Mouse (Mus musculus) midbrain, embryonic 11.5 days (tissue): Measurements from ENCODE around the gene Fkbp1b. TPM values are rescaled to one million over a fixed set of nuclear protein-coding genes. Genes with fewer than 3 reads are reported as not detected.
"Not testable (repeated sequence)": the region's sequence is repeated elsewhere in the genome, so short reads cannot be mapped to it uniquely, and the experiment has no call there.

Source experiments
- ATAC-seq: fragments of 200-750 bp; cut with Nextera tagmentation; 2 replicates; pipeline ENCODE4 v1.8.0; 2017; ENCODE audit warnings: moderate TSS enrichment, moderate library complexity; ENCODE audit not compliant: low FRiP score
- DNase-seq: peaks from one replicate; pipeline ENCODE4 v3.0.0; 2015; ENCODE audit warnings: low spot score; ENCODE audit errors: missing footprints
- H3K27ac ChIP-seq: fragments of 300-500 bp; sonication (generic); 2 replicates; pipeline ENCODE4 v1.5.1; 2014; ENCODE audit warnings: low read depth, low read length
- H3K27me3 ChIP-seq: fragments of 300-500 bp; sonication (generic); 2 replicates; pipeline ENCODE4 v1.6.1; 2014; ENCODE audit warnings: mild to moderate bottlenecking, low read length, moderate library complexity, mixed read lengths; ENCODE audit not compliant: control insufficient read depth, insufficient read depth
- H3K36me3 ChIP-seq: fragments of 300-500 bp; sonication (generic); 2 replicates; pipeline ENCODE4 v1.6.1; 2014; ENCODE audit warnings: mild to moderate bottlenecking, low read length, moderate library complexity, mixed read lengths; ENCODE audit not compliant: control insufficient read depth, insufficient read depth
- H3K4me1 ChIP-seq: fragments of 300-500 bp; sonication (generic); 2 replicates; pipeline ENCODE4 v1.6.1; 2014; ENCODE audit warnings: low read length; ENCODE audit not compliant: control insufficient read depth, insufficient read depth
- H3K4me2 ChIP-seq: fragments of 300-500 bp; sonication (generic); 2 replicates; pipeline ENCODE4 v1.6.1; 2014; ENCODE audit warnings: mild to moderate bottlenecking, moderate library complexity
- H3K4me3 ChIP-seq: fragments of 300-500 bp; sonication (generic); 2 replicates; pipeline ENCODE4 v1.5.1; 2014; ENCODE audit warnings: low read depth, low read length
- H3K9ac ChIP-seq: fragments of 300-500 bp; sonication (generic); 2 replicates; pipeline ENCODE4 v1.6.1; 2014; ENCODE audit warnings: low read length
- H3K9me3 ChIP-seq: fragments of 300-500 bp; sonication (generic); 2 replicates; pipeline ENCODE4 v1.6.1; 2016; ENCODE audit warnings: low read length; ENCODE audit not compliant: control insufficient read depth
- WGBS: fragments of 180-500 bp; shearing (Covaris S2); extraction: QIAGEN DNeasy Blood & Tissue Kit; methylation state at CpG from one replicate; pipeline ENCODE4 v1.1.7; 2014; 5-methylcytosine and 5-hydroxymethylcytosine counted together
- polyA plus RNA-seq: library from polyadenylated mRNA; unstranded; fragments of >200 nt; fragmentation: Nextera tagmentation; extraction: Ambion mirVana; gene quantifications from 2 replicates; pipeline ENCODE4 v1.2.1, GENCODE M21; 2014

Gene Fkbp1b
- 6.3 and 9.0 TPM in 2 replicates for polyA plus RNA-seq

DNA sequence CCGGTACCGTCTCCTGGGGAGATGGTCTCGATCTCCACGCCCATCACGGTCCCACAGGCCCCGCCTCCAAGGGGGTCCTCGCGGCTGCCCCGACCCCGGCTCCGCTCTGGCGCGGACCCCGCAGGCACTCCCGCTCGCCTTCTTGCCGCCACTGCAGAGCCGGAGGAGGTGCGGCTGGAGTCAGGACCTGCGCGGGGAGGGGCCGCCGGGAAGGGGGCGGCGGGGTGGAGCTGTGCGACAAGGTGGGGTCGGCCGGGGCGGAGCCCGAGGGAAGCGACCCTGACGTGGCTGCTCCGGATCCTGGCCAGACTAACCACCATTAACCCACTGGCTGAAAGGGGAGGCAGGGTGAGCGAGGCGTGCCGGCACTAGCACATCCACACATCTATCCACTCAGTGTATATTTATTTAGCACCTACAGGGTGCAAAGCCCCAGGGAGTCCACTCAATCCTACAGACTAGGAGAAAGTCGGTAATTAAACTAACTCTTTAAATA is at the start of gene Fkbp1b:
TSS of gene Fkbp1b (minus strand) at position 200 of the 496 bp plus-strand sequence.
- H3K27me3 ChIP-seq: peaks cover 13% of the 10 kb centered on the region
- peaks cover 11% of the 10 kb centered on the region for H3K4me1 ChIP-seq
- H3K36me3 ChIP-seq: no peaks in the 10 kb centered on the region
- DNase-seq (peak; percentile 94), ATAC-seq (peak; percentile 69)
- H3K4me2 ChIP-seq: peak within 1 kb of the TSS; percentile 93
- no peak within 1 kb of the TSS for H3K27ac ChIP-seq
- H3K4me3 ChIP-seq: peak within 1 kb of the TSS; percentile 69
- H3K9me3 ChIP-seq: no peaks in the 10 kb centered on the region
- H3K9ac ChIP-seq: peak within 1 kb of the TSS; percentile 78
- WGBS: under 1% methylated on average over 35 of the region's 37 CpGs

DNA sequence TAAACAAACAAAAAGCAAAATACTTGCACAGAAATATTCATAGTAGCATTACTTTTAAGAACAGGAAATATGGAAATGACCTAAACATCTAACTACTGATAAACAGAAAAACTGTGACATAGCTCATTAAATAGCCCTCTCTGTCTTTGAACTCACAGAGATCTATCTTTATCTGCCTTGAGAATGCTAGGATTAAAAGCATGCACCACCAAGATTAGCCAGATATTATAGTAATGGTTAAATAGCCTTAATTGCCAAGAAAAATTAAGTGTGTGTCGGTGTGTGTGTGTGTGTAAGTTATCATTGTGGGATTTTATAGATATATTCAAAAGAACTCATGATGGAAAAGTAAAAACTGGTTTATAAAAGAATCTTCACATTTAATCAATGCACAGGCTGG is 48.5 kb upstream of the Fkbp1b start:
- no peaks in the 10 kb centered on the region for H3K27me3 ChIP-seq
- H3K4me3 ChIP-seq: no peak overlapping the region
- H3K4me1 ChIP-seq: no peaks in the 10 kb centered on the region
- H3K36me3 ChIP-seq: no peaks in the 10 kb centered on the region
- WGBS: 96% methylated on average over 1 of the region's 1 CpGs
- ATAC-seq (no peak), DNase-seq (no peak)
- H3K27ac ChIP-seq: no peak overlapping the region
- no peak overlapping the region for H3K9ac ChIP-seq
- H3K4me2 ChIP-seq: no peak overlapping the region
- no peaks in the 10 kb centered on the region for H3K9me3 ChIP-seq

DNA sequence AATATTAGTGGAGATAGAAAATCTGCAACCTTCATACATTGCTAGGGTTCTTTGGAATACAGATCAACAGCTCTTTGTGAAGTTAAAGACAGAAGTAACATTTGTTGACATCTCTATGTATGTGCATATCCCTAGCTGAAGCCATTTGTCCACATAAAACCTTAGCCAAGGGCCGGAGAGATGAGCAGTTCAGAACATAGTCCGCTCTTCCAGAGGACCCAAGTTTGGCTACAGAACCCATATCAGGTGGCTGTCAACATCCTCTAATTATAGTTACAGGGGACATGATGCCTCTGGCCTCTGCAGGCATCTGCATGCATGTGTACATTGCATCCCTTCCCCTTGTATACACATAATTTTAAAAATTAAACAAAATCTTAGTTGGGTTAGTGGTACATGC is 47.9 kb upstream of the Fkbp1b start:
- DNase-seq (peak; percentile 53), ATAC-seq (no peak)
- Histone ChIP-seq H3K9me3 (no peaks in the 10 kb centered on the region), H3K9ac (no peak overlapping the region), H3K4me1 (no peaks in the 10 kb centered on the region), H3K4me3 (no peak overlapping the region), H3K4me2 (no peak overlapping the region), H3K27ac (no peak overlapping the region), H3K27me3 (no peaks in the 10 kb centered on the region), H3K36me3 (no peaks in the 10 kb centered on the region)
- 92% methylated on average over 2 of the region's 2 CpGs for WGBS

DNA sequence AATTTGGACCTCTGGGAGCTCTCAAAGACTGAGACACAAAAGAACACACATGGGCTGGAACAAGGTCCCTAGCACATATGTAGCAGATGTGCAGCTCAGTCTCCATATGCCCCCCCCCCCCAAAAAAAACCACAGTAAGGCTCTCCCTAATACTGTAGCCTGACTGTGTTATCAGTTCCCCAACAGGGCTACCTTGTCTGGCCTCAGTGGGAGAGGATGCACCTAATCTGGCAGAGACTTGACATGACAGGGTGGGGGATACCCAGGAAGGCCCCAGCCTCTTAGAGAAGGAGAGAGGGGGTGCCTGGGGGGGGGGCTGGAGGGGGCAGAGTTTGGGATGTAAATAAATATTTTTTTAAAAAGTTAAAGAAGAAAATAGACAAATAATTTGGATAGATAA is 47.3 kb upstream of the Fkbp1b start:
- Histone ChIP-seq H3K9me3 (no peaks in the 10 kb centered on the region), H3K4me3 (no peak overlapping the region), H3K4me1 (no peaks in the 10 kb centered on the region), H3K9ac (no peak overlapping the region), H3K36me3 (no peaks in the 10 kb centered on the region), H3K27me3 (no peaks in the 10 kb centered on the region), H3K4me2 (no peak overlapping the region), H3K27ac (no peak overlapping the region)
- no peak for DNase-seq
- ATAC-seq: no peak

DNA sequence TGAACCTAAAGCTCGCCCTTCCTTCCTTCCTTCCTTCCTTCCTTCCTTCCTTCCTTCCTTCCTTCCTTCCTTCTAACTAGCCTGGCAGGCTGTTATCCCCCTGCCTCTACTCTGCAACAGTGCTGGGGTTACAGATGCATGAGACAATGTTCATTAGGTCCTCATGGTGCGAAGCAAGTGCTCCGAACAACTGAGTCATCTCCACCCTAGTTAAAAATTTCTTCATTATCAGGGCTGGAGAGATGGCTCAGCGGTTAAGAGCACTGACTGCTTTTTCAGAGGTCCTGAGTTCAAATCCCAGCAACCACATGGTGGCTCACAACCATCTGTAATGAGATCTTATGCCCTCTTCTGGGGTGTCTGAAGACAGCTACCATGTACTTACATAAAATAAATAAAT is 45.2 kb upstream of the Fkbp1b start:
- not testable (repeated sequence) for H3K9me3 ChIP-seq, H3K9ac ChIP-seq, ATAC-seq, H3K4me3 ChIP-seq, H3K36me3 ChIP-seq, DNase-seq, H3K27me3 ChIP-seq, H3K4me1 ChIP-seq, H3K27ac ChIP-seq, H3K4me2 ChIP-seq
- WGBS: 95% methylated on average over 4 of the region's 4 CpGs

DNA sequence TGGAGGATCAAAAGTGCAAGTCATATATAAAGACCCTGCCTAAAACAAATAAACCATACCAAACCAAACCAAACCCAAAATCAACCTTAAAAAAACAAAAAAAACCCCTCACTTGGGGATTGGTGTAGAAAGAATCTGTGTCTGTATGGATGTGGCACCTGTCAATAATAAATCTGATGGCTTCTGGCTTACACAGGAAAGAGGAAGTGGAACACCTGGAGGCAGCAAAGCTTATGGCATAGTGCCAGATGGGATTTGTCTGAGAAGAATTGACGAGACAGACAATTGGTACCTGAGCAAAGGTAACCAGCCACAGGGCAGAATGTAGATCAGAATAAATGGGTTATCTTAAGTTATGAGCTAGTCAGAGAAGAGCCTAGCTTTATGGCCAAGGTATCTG is 43.7 kb upstream of the Fkbp1b start:
- Histone ChIP-seq H3K9ac (no peak overlapping the region), H3K4me1 (no peaks in the 10 kb centered on the region), H3K4me3 (no peak overlapping the region), H3K36me3 (no peaks in the 10 kb centered on the region), H3K9me3 (no peaks in the 10 kb centered on the region), H3K4me2 (no peak overlapping the region), H3K27ac (no peak overlapping the region), H3K27me3 (no peaks in the 10 kb centered on the region)
- DNase-seq (no peak), ATAC-seq (no peak)
- 87% methylated on average over 1 of the region's 1 CpGs for WGBS

DNA sequence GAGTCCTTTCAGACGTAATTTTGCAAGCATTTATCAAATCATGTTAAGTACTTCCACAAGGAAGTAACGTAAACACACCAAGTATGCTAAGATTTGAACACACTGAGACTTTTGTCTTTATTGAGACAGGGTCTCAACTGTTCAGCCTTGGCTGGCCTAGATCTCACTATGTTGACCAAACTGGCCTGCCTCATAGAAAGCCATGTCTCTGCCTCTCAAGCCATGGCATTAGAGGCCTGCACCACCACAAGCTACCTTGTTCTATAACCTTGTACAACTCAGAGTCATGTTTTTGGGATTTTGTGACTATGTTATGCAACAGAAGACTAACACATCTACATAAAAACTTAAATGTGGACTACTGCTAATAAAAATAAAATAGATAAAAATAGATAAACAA is 40.7 kb upstream of the Fkbp1b start:
- DNase-seq: peak; percentile 54
- no peak for ATAC-seq
- Histone ChIP-seq H3K9ac (no peak overlapping the region), H3K9me3 (no peaks in the 10 kb centered on the region), H3K27me3 (no peaks in the 10 kb centered on the region), H3K4me2 (no peak overlapping the region), H3K27ac (no peak overlapping the region), H3K36me3 (no peaks in the 10 kb centered on the region), H3K4me3 (no peak overlapping the region), H3K4me1 (no peaks in the 10 kb centered on the region)
- 86% methylated on average over 2 of the region's 2 CpGs for WGBS

DNA sequence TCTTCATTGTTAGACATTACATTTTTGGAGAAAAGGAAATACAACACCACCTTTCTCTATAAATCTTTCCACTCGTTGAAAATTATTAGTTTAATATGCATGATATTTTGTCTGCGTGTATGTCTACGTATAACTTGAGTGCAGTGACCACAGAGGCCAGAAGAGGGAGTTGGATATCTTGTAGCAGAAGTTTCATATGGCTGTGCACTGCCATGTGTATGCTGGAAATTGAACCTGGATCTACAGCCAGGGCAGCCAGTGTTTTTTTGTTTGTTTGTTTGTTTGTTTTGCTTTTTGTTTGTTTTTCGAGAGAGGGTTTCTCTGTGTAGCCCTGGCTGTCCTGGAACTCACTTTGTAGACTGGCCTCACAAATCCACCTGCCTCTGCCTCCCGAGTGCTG is 37.7 kb upstream of the Fkbp1b start:
- no peak overlapping the region for H3K4me2 ChIP-seq
- no peak overlapping the region for H3K9ac ChIP-seq
- no peak overlapping the region for H3K27ac ChIP-seq
- no peaks in the 10 kb centered on the region for H3K36me3 ChIP-seq
- ATAC-seq: no peak
- 88% methylated on average over 5 of the region's 5 CpGs for WGBS
- DNase-seq: peak; percentile 69
- no peak overlapping the region for H3K4me3 ChIP-seq
- no peaks in the 10 kb centered on the region for H3K9me3 ChIP-seq
- no peaks in the 10 kb centered on the region for H3K27me3 ChIP-seq
- peaks cover 4% of the 10 kb centered on the region for H3K4me1 ChIP-seq

DNA sequence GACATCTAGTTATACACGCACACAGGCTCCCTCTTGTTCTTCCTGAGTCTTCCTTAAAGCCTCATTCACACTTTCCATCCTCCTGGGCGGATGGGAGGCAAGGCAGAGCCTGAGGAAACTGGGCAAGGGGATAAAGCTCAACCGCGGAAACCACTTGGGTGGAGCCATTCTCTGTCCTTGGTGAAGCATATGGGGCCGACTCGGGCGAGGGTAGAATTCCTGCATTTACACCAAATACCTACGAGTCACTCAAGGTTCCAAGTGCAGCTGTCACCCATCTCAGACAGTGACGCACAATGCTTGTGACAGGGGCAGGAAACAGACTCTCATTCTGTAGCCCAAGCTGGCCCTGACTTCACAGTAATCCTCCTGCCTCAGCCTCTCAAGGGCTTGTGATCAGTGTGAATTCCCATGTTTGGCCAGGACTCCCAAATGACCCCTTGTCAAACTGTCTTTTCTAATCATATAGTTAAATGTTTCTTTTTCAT is 36.9 kb upstream of the Fkbp1b start:
- Histone ChIP-seq H3K9ac (no peak overlapping the region), H3K4me3 (no peak overlapping the region), H3K27me3 (no peaks in the 10 kb centered on the region), H3K9me3 (no peaks in the 10 kb centered on the region), H3K4me2 (no peak overlapping the region), H3K4me1 (peaks cover 6% of the 10 kb centered on the region), H3K27ac (no peak overlapping the region), H3K36me3 (no peaks in the 10 kb centered on the region)
- no peak for ATAC-seq
- peak; percentile 44 for DNase-seq
- 84% methylated on average over 9 of the region's 9 CpGs for WGBS
